Mouse (Mus musculus) A20 (cell line): ENCODE measurements around the gene Mon1a.
A peak's percentile ranks its signal among the peaks of the same experiment; 100 is the strongest.

Source experiments
- DNase-seq: peaks from one replicate; pipeline ENCODE4 v3.0.0-alpha.2; 2011; ENCODE audit warnings: low read depth, low spot score

The Mon1a gene

DNA sequence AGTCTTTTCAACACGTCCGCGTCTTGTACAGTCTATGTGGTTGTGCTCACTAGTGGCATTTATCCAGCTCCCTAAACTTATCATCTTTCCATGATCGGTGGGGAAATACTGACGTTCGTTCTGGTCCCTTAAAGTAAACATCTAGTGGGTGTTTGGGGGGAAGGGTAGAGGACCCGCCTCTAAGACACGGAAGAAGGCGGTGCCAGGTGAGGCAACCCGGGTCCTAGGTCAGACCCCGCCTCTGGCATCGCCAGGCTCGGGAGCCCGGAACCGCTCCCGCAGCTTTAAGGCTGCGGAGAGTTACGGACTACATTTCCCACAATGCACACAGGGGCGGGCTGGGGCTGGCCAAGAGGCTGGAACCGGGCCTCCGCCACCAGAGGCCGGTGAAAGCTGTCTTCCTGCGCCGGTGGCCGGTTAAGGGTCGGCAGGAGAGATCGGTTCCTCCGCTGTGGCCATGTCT is at the start of gene Mon1a:
TSS of gene Mon1a (plus strand) at position 348 of the 463 bp plus-strand sequence.
- DNase-seq: peak; percentile 96

DNA sequence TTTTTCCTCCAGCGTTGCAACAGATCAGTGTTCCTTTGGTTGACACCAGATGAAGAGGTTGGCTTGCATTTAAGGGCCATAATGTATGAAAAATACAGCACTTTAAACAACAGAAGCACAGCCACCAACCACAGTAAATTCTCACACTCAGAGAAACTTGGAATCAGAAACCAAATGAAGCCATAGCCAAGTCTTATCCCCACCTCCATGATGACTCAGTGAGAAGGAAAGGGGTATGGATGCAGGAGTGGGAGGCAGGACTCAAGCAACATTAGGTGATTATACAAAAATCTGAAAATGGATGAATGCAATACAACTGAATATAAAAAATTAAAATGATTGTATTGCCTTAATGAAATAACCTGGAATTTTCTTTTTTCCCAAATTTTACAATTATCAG is 49.1 kb upstream of the Mon1a start:
- no peak for DNase-seq

DNA sequence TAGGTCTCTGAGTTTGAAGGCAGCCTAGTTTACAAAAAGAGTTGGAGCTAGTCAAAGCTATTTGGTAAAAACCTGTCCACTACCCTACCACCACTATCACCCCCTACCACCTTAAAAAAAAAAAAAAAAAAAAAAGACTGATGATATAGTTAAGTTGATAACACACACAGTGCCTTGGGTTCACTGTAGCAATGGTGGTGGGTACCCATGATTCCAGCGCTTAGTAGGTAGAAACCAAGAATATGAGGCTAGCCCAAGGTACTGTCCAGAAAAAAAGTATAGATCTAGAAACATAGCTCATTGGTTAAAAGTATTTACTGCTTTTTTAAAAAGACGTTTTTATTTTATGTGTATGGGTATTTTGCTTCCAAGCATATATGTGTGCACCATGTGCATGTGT is 45.2 kb upstream of the Mon1a start:
- no peak for DNase-seq

DNA sequence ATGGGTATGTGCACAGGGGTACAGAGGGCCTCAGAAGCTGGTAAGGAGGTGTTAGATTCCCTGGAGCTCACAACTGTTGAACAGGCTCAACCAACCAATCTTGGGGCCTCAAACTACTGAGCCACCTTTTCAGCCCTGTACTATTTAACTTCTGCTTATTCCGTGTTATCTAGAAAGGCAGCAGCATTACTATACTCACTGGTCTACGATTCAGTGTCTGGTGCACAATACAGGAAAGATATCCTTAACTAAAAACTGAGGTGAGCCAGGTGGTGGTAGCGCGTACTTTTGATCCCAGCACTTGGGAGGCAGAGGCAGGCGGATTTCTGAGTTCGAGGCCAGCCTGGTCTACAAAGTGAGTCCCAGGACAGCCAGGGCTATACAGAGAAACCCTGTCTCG is 39.0 kb upstream of the Mon1a start:
- DNase-seq: no peak

DNA sequence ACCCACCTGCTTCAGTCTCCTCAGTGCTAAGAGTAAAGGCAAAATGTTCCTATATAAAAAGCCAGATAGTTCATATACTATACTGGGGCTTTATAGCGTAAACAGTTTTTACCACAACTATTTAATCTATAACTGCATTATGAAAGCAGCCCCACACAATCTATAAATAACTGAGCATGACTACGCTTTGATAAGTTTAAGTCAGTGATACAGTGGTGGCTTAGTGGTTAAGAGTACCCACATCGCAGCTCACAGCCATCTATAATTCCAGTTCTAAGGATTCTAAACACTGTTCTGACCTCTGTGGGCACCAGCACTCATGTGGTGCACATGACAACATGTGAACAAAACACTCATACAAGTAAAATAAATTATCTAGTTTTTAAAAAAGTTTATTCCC is 29.6 kb upstream of the Mon1a start:
- no peak for DNase-seq

DNA sequence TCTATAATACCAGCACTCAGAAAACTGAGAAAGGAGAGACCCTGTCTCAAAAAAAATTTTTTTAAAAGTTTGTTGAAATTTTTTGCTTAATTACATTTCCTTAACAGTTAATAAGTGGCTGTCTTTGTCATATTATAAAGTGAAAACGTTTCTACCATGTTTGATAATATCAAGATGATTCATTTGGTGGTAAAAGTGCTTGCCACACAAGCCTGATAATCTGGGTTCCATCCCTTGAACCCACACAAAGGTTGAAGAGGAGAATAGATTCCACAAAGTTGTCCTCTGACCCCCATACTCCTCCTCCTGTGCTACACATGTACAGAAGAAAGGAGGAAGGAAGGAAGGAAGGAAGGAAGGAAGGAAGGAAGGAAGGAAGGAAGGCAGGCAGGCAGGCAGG is 23.5 kb upstream of the Mon1a start:
- no peak for DNase-seq

DNA sequence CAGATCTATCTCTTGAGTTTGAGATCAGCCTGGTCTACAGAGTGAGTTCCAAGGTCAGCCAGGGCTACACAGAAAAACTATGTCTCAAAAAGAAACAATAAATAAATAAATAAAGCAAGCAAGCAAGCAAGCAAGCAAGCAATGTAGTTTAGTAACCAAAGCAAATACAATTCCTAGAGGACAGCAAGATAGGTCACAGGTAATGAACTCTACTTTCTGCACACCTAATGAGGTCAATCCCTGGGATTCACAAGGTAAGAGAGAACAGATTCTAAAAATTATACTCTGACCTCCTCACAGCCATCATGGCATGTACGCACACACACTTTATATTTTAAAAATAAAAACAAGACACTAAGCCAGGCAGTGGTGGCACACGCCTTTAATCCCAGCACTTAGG is 21.9 kb upstream of the Mon1a start:
- no peak for DNase-seq

DNA sequence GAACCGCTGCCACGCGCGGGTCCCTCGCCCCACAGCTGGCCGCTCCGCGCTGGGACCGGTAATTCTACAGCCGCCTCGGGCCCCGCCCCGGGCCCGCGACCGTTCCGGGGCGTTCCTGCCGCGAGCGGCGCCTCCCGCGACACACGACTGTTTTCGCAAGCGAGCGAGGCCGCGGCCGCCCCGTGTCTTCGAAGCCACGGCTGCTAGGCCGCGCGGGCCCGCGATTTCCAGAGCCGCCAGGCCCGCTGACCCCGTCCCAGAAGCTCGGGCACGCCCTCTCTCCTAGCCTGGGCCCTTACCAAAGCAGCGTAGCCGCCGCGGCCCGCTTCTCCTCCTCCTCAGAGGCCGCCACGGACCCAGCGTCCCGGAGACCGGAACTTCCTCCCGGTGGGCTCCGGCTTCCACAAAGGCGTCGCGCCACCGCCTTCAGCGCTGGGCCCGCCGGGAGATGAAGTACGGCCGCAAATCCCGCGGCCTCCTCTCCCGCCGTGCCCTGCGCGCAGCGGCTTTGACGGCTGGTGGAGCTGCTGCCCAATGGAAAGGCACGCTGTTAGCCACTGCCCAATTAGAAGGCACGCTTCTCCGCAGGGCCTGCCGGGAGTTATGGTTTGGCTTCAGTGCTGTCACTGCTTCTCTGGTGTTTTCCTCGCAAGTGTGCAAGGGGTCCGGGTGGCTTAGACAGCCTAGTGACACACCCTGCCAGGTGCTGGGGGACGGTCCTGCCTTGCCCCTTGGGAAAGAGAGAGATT is 15.4 kb upstream of the Mon1a start:
- peak; percentile 96 for DNase-seq

DNA sequence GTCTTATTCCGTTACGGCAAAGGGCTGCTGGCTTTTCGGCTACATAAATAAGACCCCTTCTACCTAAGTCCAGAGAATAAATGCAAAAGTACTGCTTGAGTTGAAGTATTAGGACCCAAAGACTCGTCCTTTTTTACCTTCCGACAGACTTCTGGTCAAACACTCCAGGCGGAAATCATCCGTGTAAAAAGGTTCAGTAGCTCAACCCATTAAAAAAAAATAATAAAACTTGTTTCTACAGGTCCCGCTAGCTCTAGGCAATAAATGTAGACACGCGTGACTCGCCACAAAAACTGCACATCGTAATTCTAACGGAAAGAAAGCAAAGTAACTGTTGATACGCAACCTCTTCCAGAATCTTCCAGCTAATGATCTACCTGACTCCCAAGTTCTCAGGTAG is 14.8 kb upstream of the Mon1a start, which contains the start of gene Rbm6:
TSS of gene Rbm6 (minus strand) at position 101 of the 400 bp plus-strand sequence.
- DNase-seq: no peak

DNA sequence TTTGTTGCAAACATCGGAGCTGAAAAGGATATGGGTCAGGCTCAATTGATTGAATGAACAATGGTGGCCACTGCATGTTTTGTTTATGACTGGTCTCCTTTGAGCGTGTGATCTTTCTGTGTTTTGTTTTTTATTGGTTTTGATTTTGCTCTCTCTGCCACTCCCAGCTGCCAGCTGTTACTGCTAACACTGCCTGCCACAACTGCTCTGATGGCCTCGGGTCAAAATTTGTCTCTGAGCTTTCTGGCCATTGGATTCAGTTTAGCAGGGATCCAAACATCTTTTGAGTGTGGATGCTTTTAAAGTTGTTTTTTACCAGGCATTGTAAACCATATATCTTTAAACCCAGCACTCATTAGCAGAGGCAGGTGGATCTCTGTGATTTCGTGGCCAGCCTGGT is 7.5 kb upstream of the Mon1a start:
- DNase-seq: no peak

DNA sequence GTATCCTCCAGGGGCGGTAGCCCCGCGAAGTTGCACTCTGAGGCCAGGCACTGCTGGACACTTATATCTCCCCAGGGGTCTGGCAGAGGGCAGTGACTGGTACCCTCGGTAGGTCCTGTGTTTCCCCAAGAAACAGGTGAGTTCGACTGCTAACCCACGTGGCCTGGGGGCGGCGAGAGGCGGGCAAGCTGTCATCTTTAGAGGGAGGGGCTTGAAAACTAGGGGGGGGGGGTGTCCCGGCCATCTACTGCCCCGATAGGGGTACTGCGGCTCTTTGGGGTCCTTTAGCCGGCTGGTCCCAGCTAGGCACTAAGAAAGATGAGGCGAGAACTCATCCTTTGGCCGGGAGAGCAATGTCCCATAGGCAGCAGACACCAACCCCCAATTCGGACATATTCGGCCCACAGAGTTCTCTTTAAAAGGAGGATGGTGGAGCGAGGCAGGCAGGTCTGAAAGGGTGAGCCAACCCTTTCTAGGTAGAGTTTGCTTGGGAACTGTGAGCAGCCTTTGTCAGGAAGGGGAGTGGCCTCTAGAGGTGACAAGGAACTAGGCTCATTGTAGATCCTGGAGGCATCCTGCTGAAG is 408 bp downstream of the Mon1a start:
- no peak for DNase-seq

DNA sequence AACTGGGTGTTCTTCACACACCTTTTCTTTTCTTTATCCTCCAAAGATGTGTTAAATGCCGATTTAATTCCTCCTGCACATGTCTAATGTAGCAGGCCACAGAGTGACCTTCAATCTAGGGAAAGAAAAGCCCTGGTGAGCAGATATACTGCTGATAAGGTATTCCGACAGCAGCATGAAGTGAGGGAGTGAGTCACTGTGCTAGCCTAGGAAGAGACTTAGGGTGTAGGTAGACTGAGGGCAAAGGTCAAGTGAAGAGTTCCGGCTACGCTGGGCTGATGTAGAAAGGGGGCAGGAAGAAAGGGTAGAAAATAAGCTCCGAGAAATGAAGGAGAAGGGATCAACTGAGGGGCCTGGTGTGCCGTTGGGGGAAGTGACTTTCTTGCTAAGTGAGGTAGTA is 2.3 kb downstream of the Mon1a start:
- DNase-seq: no peak

DNA sequence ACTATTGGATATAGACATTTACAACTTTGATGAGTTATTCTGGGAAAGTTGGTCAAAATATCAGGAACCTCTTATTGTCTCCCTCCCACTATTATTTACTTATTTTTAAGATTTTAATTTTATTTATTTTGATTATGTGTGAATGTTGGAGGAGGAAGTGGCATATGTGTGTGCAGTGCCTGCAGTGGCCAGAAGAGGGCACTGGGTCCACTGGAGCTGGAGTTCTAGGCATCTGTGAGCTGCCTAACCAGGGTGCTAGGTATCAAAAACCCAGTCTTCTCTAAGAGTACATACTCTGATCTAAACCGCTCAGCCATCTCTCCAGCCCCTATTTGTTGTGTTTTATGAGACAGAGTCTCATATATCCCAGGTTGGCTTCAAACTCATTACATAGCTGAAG is 3.1 kb downstream of the Mon1a start:
- DNase-seq: peak; percentile 56

DNA sequence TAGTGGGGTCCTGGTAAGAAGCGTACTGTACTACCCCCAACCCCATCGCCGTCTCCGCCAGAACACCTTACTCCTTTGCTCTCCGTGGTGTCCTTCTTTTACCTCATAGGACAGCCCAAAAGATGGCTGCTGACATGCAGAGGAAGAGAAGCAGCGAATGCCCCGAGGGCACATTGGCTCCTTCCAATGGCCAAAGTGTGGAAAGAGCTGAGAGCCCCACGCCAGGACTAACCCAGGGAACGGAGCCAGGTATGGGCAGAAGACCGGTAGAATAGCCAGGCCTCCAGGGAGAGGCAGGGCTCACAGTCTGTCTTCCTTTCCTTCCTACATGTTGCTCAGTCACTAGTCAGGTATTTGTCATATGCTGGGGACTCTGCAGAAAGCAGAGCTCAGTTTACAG is 10.6 kb downstream of the Mon1a start:
- DNase-seq: no peak

DNA sequence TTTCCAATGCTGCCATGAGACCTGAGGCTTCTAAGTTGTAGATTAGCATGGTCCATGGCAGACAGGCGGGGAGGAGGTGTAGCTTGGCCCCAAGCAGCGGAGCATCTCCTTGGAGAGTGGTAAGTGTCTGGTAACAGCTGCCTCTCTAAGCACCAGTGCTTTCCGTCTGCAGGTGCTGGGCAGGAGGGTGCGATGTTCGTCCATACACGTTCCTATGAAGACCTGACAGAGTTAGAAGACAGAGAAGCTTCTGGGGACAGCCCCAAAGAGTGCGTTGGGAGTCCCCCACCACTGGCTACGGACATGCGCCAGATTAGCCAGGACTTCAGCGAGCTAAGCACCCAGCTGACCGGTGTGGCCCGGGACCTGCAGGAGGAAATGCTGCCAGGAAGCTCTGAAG is 11.9 kb downstream of the Mon1a start:
- DNase-seq: no peak

DNA sequence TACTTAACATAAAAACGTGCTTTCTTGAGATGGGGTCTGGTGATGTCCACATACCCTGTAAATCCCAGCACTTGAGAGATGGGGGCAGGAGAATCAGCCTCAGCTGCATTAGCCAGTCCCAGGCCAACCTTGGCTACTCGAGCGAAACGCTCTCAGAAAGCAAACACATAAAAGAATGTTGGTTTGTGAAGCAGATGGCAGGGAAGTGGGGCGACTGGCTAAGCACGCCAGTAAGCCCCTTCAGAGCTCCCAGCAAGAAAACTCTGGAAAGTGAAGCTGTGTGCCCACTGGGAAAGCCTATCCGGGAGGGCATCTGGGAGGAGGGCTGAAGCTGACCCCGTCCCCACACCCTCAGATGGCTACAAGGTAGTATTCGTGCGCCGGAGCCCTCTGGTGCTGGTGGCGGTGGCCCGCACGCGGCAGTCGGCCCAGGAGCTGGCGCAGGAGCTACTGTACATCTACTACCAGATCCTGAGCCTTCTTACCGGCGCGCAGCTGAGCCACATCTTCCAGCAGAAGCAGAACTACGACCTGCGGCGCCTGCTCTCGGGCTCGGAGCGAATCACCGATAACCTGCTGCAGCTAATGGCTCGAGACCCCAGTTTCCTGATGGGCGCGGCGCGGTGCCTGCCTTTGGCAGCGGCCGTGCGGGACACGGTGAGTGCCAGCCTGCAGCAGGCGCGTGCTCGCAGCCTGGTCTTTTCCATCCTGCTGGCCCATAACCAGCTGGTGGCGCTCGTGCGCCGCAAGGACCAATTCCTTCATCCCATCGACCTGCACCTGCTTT is 13.1 kb downstream of the Mon1a start:
- no peak for DNase-seq

DNA sequence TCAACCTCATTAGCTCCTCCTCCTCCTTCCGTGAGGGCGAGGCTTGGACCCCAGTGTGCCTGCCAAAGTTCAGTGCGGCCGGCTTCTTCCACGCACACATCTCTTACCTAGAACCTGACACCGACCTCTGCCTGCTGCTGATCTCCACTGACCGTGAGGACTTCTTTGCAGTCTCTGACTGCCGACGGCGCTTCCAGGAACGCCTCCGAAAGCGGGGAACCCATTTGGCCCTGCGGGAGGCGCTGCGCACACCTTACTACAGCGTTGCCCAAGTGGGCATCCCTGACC is 13.6 kb downstream of the Mon1a start:
- DNase-seq: no peak

DNA sequence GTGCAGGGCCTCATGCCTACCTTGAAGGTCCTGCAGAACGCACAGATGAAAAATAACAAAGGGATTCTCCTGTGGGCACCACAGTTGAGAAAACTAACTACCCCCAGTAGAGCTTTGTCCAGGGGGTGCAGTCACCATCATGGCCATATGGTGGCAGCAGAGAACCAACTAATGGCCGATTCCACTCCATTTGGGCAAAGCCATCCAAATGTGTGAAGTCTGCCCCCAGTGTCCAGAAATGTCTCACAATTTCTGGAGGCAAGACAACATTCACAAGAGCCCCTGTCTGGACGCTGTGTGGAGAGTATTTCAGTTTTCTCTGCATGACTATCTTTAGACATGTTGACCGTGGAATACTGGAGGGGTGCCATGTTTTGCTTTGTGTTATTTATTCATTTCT is 16.8 kb downstream of the Mon1a start:
- DNase-seq: peak; percentile 82

DNA sequence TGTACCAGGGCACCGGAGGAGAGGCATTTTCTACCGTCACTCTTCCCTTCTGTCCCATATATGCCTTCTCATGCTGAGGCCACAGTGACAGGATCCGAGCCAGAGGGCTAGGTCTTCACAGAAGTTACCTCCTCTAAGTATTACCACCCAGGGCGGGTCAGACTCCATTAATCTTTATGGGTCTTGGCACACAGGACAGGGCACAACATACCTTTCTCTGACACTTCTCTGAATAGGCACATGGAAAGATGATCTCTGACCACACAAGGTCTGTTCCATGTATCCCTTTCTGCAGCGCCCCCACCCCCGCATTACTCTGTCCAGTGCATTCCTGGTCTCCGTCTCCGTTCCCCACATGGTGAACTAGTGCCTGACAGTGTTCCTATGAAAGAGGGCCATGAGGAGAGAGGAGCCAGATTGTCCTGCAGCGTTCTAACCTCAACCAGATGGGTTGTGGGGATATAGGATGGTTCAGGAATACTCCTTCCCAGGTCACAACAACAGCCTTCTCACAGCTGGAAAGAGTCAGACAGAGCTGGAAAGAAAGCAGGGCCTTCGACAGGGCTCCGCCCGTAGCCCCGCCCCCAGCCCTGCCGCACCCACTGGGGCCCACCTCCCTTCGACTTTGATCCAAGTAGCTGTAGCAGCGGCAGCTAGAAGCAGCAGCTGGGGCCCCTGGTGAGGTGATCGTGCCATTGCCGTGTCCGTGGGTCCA is 18.5 kb downstream of the Mon1a start, which contains the start of gene Mst1r:
TSS of gene Mst1r (plus strand) at position 622 of the 715 bp plus-strand sequence.
- DNase-seq: peak; percentile 9

DNA sequence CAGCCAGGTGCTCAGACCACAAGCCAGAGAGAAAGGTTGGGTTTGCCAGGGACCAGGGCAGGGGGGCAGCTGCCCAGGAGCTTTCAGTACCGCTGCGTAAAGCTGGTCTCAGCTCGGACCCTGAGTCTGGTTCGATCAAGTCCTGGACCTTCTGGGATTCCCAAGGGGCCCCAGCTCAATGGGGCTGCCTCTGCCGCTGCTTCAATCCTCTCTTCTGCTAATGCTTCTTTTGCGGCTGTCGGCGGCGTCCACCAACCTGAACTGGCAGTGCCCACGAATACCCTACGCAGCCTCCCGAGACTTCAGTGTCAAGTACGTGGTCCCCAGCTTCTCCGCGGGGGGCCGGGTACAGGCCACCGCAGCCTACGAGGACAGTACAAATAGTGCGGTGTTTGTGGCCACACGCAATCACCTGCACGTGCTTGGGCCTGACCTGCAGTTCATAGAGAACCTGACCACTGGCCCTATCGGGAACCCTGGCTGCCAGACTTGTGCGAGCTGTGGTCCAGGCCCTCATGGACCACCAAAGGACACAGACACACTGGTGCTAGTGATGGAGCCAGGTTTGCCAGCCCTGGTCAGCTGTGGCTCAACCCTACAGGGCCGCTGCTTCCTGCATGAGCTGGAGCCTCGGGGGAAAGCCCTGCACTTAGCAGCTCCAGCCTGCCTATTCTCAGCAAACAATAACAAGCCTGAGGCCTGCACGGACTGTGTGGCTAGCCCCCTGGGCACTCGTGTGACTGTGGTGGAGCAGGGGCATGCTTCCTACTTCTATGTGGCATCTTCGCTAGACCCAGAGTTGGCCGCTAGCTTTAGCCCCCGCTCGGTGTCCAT is 19.2 kb downstream of the Mon1a start:
- no peak for DNase-seq

DNA sequence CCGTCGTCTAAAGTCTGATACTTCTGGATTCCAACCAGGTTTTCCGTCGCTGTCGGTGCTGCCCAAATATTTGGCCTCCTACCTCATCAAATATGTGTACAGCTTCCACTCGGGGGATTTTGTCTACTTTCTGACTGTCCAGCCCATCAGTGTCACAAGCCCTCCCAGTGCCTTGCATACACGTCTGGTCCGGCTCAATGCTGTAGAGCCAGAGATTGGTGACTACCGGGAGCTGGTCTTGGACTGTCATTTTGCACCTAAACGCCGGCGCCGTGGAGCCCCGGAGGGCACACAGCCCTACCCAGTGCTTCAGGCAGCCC is 19.8 kb downstream of the Mon1a start:
- DNase-seq: no peak
